Mouse (Mus musculus): ENCODE data around the gene Col5a1. TPM values are rescaled to one million over a fixed set of nuclear protein-coding genes. Genes with fewer than 3 reads are reported as not detected.

Col5a1 gene
- polyA plus RNA-seq, 1 experiment from 2014 or later: 5.3 TPM

DNA sequence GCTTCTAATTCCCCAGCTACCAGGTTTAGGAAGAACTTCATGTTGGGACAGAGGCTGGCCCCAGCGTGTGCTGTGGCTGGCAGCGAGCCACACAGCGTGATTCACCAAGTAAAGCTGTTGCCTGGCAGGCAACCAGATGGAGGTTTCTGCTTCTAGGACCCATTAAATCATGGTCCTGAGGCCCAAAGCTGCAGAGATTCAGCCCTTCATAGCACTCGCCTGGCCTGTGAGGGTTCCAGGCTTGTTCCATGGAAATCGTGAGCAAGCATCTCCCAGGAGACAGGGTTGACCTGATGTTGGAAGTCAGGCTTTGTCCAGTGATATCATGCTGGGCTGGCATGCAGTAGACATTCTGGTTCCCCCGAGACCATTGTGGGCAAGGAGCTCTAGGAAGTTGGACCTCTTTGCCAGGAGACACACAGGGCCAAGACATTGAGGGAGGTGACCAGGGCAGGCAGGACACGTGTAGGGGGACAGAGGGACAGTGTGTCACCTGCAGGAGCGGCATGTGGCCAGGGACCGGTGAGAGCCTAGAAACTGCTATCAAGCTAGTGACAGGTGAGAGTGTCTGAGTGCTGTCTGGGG, 50.5 kb downstream of the Col5a1 start:
- Histone ChIP-seq H3K4me1 (ENCODE audit: control insufficient read depth, insufficient read depth, low read length) (peaks cover 14% of the 10 kb centered on the region), H3K4me3 (ENCODE audit: low read depth, low read length) (no peak overlapping the region), H3K27me3 (replicated peaks; ENCODE audit: control insufficient read depth, insufficient read depth, low read length) (no peaks in the 10 kb centered on the region), H3K4me2 (ENCODE audit: low read length) (no peak overlapping the region), H3K36me3 (ENCODE audit: control insufficient read depth, insufficient read depth, low read length) (no peaks in the 10 kb centered on the region), H3K27ac (ENCODE audit: low read depth, low read length) (no peak overlapping the region), H3K9me3 (replicated peaks; ENCODE audit: control insufficient read depth, low read length) (no peaks in the 10 kb centered on the region), H3K9ac (ENCODE audit: low read length) (no peak overlapping the region)
- WGBS: 67% methylated on average over 9 of the region's 9 CpGs
- DNase-seq (ENCODE audit: low spot score): peak; percentile 78
- ATAC-seq: no peak

DNA sequence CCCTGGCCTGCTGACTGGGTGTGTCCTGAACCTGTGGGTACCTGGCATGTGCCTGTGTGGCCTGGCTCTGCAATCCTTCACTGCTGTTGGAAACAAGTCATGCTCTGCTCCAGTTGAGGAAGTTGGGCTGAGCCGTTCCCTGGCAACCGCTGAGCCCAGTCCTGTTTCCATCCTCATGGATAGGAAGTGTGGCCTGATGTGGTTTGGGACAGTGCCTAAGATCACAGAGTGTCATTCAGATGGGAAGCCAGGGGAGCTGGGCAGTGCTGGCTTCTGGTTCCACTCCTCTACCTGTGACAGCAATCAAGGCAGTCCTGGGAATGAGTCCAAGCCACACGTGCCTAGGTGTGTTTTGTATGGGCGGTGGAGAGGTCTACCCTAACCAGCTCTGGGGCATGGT, 53.2 kb downstream of the Col5a1 start:
- WGBS: 83% methylated on average over 4 of the region's 4 CpGs
- Histone ChIP-seq H3K27me3 (replicated peaks; ENCODE audit: control insufficient read depth, insufficient read depth, low read length) (no peaks in the 10 kb centered on the region), H3K9ac (ENCODE audit: low read length) (no peak overlapping the region), H3K36me3 (ENCODE audit: control insufficient read depth, insufficient read depth, low read length) (no peaks in the 10 kb centered on the region), H3K9me3 (replicated peaks; ENCODE audit: control insufficient read depth, low read length) (no peaks in the 10 kb centered on the region), H3K4me2 (ENCODE audit: low read length) (no peak overlapping the region), H3K27ac (ENCODE audit: low read depth, low read length) (no peak overlapping the region), H3K4me3 (ENCODE audit: low read depth, low read length) (no peak overlapping the region), H3K4me1 (ENCODE audit: control insufficient read depth, insufficient read depth, low read length) (peaks cover 8% of the 10 kb centered on the region)
- ATAC-seq (no peak), DNase-seq (ENCODE audit: low spot score) (no peak)

DNA sequence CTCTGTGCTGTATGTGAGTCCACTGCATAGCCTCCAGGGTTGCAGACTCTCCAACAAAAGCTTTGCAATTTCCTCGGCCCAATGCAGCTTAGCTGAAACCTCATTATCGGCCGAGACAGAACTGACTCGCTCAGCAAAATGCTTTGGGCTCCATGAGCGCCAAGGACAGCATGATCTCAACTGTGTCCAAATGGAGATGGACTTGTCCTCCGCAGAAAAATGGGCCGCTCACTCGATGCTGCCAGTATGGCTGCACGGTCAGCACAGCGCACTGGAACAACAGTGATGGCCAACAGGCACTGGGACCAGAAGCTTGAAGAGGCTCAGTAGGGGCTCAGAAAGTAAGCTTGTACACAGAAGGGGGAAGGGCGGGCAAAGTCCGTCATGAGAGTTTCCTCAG, 53.9 kb downstream of the Col5a1 start:
- no peaks in the 10 kb centered on the region for H3K9me3 ChIP-seq (replicated peaks; ENCODE audit: control insufficient read depth, low read length)
- ATAC-seq (no peak), DNase-seq (ENCODE audit: low spot score) (no peak)
- H3K27ac ChIP-seq (ENCODE audit: low read depth, low read length): no peak overlapping the region
- no peak overlapping the region for H3K4me2 ChIP-seq (ENCODE audit: low read length)
- H3K9ac ChIP-seq (ENCODE audit: low read length): no peak overlapping the region
- H3K27me3 ChIP-seq (replicated peaks; ENCODE audit: control insufficient read depth, insufficient read depth, low read length): no peaks in the 10 kb centered on the region
- H3K4me3 ChIP-seq (ENCODE audit: low read depth, low read length): no peak overlapping the region
- 80% methylated on average over 12 of the region's 12 CpGs for WGBS
- peaks cover 6% of the 10 kb centered on the region for H3K4me1 ChIP-seq (ENCODE audit: control insufficient read depth, insufficient read depth, low read length)
- no peaks in the 10 kb centered on the region for H3K36me3 ChIP-seq (ENCODE audit: control insufficient read depth, insufficient read depth, low read length)

DNA sequence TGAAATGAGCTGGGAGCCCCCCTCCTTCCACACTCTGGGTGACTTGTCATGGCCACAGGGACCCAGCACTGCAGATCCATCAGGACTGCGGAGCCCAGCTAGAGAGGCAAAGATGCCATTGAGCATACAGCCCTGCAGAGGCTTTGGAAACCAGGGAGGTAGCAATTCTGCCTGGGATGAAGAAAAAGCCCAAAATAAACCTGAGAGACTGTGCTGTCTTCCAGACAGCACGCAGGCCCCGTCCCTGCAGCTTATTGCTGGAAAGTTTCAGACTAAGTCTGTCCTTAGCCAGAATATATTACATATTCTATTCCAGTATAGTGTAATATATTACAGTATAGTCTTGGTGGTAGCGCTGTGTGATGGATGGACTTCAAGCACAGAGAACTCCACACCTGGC, 61.0 kb downstream of the Col5a1 start:
- Histone ChIP-seq H3K4me2 (ENCODE audit: low read length) (no peak overlapping the region), H3K27me3 (replicated peaks; ENCODE audit: control insufficient read depth, insufficient read depth, low read length) (no peaks in the 10 kb centered on the region), H3K27ac (ENCODE audit: low read depth, low read length) (no peak overlapping the region), H3K9ac (ENCODE audit: low read length) (no peak overlapping the region), H3K4me3 (ENCODE audit: low read depth, low read length) (no peak overlapping the region), H3K9me3 (replicated peaks; ENCODE audit: control insufficient read depth, low read length) (no peaks in the 10 kb centered on the region), H3K36me3 (ENCODE audit: control insufficient read depth, insufficient read depth, low read length) (no peaks in the 10 kb centered on the region), H3K4me1 (ENCODE audit: control insufficient read depth, insufficient read depth, low read length) (no peaks in the 10 kb centered on the region)
- 99% methylated on average over 4 of the region's 4 CpGs for WGBS
- DNase-seq (ENCODE audit: low spot score): no peak
- ATAC-seq: no peak

DNA sequence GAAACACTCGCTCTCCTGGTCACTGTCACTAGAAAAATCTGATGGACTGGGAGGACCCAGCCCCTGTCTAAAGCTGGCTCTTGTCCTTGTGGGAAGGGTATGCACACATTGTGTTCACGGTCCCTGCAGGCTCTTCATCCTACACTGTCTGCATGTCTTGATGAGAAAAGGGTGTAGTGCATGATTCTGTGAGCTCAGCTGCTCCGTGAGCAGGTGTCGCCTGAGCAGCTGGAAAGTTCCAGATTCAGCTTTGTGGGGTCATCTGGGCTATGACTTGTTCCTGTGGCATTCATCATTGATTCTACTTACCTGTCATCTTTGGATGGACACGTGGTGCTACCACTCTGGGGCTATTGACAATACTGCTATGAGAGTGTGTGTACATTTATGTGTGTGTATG, 61.7 kb downstream of the Col5a1 start:
- no peaks in the 10 kb centered on the region for H3K9me3 ChIP-seq (replicated peaks; ENCODE audit: control insufficient read depth, low read length)
- H3K4me3 ChIP-seq (ENCODE audit: low read depth, low read length): no peak overlapping the region
- no peaks in the 10 kb centered on the region for H3K4me1 ChIP-seq (ENCODE audit: control insufficient read depth, insufficient read depth, low read length)
- no peak overlapping the region for H3K9ac ChIP-seq (ENCODE audit: low read length)
- H3K4me2 ChIP-seq (ENCODE audit: low read length): no peak overlapping the region
- H3K27me3 ChIP-seq (replicated peaks; ENCODE audit: control insufficient read depth, insufficient read depth, low read length): no peaks in the 10 kb centered on the region
- ATAC-seq: no peak
- H3K36me3 ChIP-seq (ENCODE audit: control insufficient read depth, insufficient read depth, low read length): no peaks in the 10 kb centered on the region
- no peak overlapping the region for H3K27ac ChIP-seq (ENCODE audit: low read depth, low read length)
- WGBS: 91% methylated on average over 5 of the region's 5 CpGs
- DNase-seq (ENCODE audit: low spot score): no peak

DNA sequence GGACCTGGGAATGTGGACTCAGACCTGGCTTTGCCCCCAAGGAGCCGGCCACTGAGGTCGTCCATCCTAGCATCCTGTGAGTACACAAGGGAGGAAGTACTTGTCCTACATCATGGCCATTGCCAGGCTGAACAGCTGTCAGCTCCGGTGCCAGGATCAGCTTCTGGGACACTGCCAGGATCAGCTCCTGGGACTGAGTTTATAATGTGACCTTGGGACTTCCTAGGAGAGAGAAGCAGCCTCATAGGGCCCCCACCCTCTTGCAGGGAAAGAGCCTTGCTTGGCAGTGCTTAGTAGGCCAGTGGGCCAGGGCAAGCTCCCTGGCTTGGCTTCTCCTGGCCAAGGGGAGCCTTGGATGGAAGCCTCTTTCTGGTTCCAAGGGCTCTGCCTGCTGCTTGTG, 67.6 kb downstream of the Col5a1 start:
- WGBS: 81% methylated on average over 3 of the region's 3 CpGs

DNA sequence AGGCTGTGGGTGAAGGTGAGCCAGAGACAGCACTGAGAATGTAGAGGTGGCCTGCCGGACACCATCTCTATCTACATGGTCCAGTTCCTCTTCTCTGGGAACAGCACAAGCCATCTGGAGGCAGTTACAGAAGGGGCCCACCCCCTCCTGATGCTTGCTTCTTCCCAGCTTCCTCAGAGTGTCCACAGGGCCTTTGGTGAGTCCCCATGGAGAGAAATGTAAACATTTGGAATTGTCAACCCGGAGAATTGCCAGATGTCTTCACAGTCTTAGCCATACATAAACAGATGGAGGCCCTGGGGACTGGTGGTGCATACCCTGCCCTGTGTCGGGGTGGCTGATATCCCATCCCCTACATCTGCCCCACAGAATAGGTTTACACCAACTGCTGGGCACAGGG, 68.7 kb downstream of the Col5a1 start:
- H3K27me3 ChIP-seq (replicated peaks; ENCODE audit: control insufficient read depth, insufficient read depth, low read length): no peaks in the 10 kb centered on the region
- H3K9ac ChIP-seq (ENCODE audit: low read length): no peak overlapping the region
- H3K36me3 ChIP-seq (ENCODE audit: control insufficient read depth, insufficient read depth, low read length): no peaks in the 10 kb centered on the region
- ATAC-seq (no peak), DNase-seq (ENCODE audit: low spot score) (no peak)
- H3K9me3 ChIP-seq (replicated peaks; ENCODE audit: control insufficient read depth, low read length): no peaks in the 10 kb centered on the region
- peaks cover 8% of the 10 kb centered on the region; the same call in 1 of the 2 replicates for H3K4me1 ChIP-seq (ENCODE audit: control insufficient read depth, insufficient read depth, low read length)
- H3K4me2 ChIP-seq (ENCODE audit: low read length): no peak overlapping the region
- no peak overlapping the region for H3K4me3 ChIP-seq (ENCODE audit: low read depth, low read length)
- H3K27ac ChIP-seq (ENCODE audit: low read depth, low read length): no peak overlapping the region
- 90% methylated on average over 3 of the region's 3 CpGs for WGBS

More for the DNA sequence above, 67.6 kb downstream of the Col5a1 start:
- Histone ChIP-seq H3K9me3 (replicated peaks; ENCODE audit: control insufficient read depth, low read length) (no peaks in the 10 kb centered on the region), H3K27me3 (replicated peaks; ENCODE audit: control insufficient read depth, insufficient read depth, low read length) (no peaks in the 10 kb centered on the region), H3K9ac (ENCODE audit: low read length) (no peak overlapping the region), H3K36me3 (ENCODE audit: control insufficient read depth, insufficient read depth, low read length) (no peaks in the 10 kb centered on the region), H3K4me3 (ENCODE audit: low read depth, low read length) (no peak overlapping the region), H3K4me1 (ENCODE audit: control insufficient read depth, insufficient read depth, low read length) (peaks cover 8% of the 10 kb centered on the region; the same call in 1 of the 2 replicates), H3K4me2 (ENCODE audit: low read length) (no peak overlapping the region), H3K27ac (ENCODE audit: low read depth, low read length) (no peak overlapping the region)
- ATAC-seq (no peak), DNase-seq (ENCODE audit: low spot score) (no peak)

DNA sequence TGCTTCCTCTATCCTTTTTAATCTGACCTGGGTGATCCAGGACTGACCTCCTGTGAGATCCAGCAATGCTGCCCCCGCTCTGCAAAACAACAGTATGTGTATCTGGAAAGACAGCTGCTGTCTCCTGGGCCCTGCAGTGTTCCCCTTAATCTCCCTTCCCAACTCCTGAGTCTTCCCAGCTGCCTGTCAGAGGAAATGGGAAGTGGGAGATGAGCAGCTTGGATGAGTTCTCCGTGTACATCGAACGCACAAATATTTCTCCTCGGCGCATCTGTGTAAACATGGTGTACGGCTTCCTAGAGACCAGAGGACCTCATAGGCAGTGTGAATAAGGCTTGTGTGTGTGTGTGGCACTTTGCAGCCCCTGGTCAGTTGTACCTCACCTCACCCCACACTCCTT, 70.5 kb downstream of the Col5a1 start:
- Histone ChIP-seq H3K9ac (ENCODE audit: low read length) (no peak overlapping the region), H3K27me3 (replicated peaks; ENCODE audit: control insufficient read depth, insufficient read depth, low read length) (no peaks in the 10 kb centered on the region), H3K9me3 (replicated peaks; ENCODE audit: control insufficient read depth, low read length) (no peaks in the 10 kb centered on the region), H3K27ac (ENCODE audit: low read depth, low read length) (peak overlapping the region; percentile 6; the same call in 1 of the 2 replicates), H3K4me2 (ENCODE audit: low read length) (no peak overlapping the region), H3K4me1 (ENCODE audit: control insufficient read depth, insufficient read depth, low read length) (peaks cover 8% of the 10 kb centered on the region; the same call in 1 of the 2 replicates), H3K4me3 (ENCODE audit: low read depth, low read length) (no peak overlapping the region), H3K36me3 (ENCODE audit: control insufficient read depth, insufficient read depth, low read length) (no peaks in the 10 kb centered on the region)
- WGBS: 58% methylated on average over 7 of the region's 7 CpGs
- ATAC-seq (no peak), DNase-seq (ENCODE audit: low spot score) (no peak)

DNA sequence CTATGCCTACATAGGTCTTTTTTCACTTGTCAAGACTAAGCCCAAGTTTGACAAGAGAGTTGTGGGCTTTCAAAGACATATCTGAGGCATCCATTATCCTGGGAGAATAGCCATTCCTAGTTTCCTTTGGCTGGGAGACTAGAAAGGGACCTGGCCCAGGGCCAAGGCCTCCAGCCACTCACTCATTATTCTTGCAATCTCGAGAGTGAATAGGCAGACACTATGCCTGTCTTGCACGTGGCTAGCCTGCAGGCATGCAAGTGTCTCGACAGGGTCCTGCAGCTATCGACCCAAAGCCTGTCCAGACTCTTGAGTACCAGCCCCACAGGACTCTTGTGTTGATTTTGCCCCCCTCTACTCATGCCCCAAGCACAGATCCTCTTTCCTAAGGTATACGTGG, 71.0 kb downstream of the Col5a1 start:
- no peak; the same call in 1 of the 2 replicates for ATAC-seq
- Histone ChIP-seq H3K9ac (ENCODE audit: low read length) (no peak overlapping the region), H3K27ac (ENCODE audit: low read depth, low read length) (no peak overlapping the region), H3K4me1 (ENCODE audit: control insufficient read depth, insufficient read depth, low read length) (peaks cover 8% of the 10 kb centered on the region; the same call in 1 of the 2 replicates), H3K4me2 (ENCODE audit: low read length) (no peak overlapping the region), H3K36me3 (ENCODE audit: control insufficient read depth, insufficient read depth, low read length) (no peaks in the 10 kb centered on the region), H3K4me3 (ENCODE audit: low read depth, low read length) (no peak overlapping the region), H3K27me3 (replicated peaks; ENCODE audit: control insufficient read depth, insufficient read depth, low read length) (no peaks in the 10 kb centered on the region), H3K9me3 (replicated peaks; ENCODE audit: control insufficient read depth, low read length) (no peaks in the 10 kb centered on the region)
- WGBS: 6% methylated on average over 5 of the region's 5 CpGs
- peak; percentile 66 for DNase-seq (ENCODE audit: low spot score)

Measured in forebrain, embryonic 14.5 days (tissue).